Mouse (Mus musculus): ENCODE results near the gene Gbp8. TPM values are rescaled to one million over a fixed set of nuclear protein-coding genes. Genes with fewer than 3 reads are reported as not detected.
"Not testable (repeated sequence)": the region's sequence is repeated elsewhere in the genome, so short reads cannot be mapped to it uniquely, and the experiment has no call there.

Gene Gbp8
- polyA plus RNA-seq, 1 experiment from 2014 or later = 1.5 TPM

DNA sequence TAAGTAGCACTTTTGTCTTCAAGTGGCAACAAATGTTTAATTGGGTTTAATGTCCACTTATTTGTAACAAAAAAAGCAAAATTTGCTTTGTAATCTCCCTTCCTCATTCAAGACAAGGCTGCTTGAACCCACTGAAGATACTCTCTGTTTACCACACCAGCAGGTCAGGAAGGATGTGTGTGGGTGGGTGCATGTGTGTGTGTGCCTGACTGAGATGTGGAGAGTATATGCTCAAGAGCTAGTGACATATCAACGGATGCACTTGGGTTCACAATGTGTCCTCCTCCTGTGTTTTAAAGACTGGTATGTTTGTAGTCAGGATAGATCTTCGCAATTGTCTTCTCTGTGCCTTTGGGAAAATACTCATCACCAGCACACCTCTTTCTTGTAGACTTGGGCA, 24.6 kb downstream of the Gbp8 start:
- 89% methylated on average over 2 of the region's 2 CpGs for WGBS
- H3K9ac ChIP-seq = no peak overlapping the region

DNA sequence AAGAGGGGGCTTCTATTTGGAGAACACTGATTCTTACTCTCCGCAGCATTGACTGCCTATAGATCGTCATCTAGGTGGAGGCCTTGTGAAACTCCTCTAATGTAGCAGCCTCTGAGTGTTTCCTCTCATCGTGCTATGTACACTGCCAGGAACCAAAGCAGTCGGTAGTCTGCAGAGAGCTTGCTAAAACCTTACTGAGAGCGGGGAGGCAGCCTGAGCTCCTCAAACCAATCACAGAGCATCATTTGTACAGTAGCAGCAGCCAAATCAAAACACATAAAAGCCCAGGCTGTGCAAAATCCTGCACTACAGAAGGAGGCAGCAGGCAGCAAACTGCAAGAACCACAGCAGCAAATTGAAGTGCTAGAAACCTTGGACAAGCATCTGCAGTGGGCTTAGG, 25.7 kb downstream of the Gbp8 start:
- H3K27ac ChIP-seq = no peak overlapping the region
- WGBS = 97% methylated on average over 5 of the region's 5 CpGs
- no peak overlapping the region for H3K9ac ChIP-seq
- H3K4me3 ChIP-seq = no peak overlapping the region
- no peaks in the 10 kb centered on the region for H3K27me3 ChIP-seq
- no peak for ATAC-seq (ENCODE audit: low FRiP score)
- no peak overlapping the region for H3K4me2 ChIP-seq
- H3K36me3 ChIP-seq = no peaks in the 10 kb centered on the region
- H3K9me3 ChIP-seq = no peaks in the 10 kb centered on the region
- H3K4me1 ChIP-seq (replicated peaks) = no peaks in the 10 kb centered on the region

More for the DNA sequence above, 24.6 kb downstream of the Gbp8 start:
- no peak for ATAC-seq (ENCODE audit: low FRiP score)
- Histone ChIP-seq H3K4me1 (replicated peaks) (no peaks in the 10 kb centered on the region), H3K36me3 (no peaks in the 10 kb centered on the region), H3K4me2 (no peak overlapping the region), H3K4me3 (no peak overlapping the region), H3K27ac (no peak overlapping the region), H3K9me3 (no peaks in the 10 kb centered on the region), H3K27me3 (no peaks in the 10 kb centered on the region)

DNA sequence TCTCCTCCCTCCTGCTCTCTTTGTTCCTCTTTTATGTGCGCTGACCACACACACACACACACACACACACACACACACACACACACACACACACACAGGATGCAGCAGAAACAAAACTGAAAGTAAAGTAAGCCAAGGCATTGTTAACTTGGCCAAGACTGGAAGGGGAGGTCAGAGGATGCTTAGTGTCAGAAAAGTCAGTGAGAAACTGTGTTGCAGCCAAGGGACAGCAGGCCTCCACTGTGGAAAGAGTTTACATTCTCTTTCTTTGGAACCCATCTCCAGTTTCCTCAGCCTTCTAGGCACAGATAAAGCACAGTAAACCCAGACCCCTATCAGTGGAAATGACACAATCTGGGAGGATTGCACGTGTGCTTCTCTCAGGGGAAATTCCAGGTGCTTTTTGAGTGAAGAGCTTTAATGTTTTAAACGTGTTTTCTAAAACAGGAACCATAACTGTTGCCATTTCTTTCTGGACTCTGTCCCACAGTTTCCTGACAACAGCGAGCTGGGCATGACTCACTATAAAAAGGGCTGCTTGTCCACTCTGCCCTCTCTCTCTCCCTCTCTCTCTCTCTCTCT, 29.0 kb downstream of the Gbp8 start:
- H3K4me2 ChIP-seq; H3K27me3 ChIP-seq; H3K36me3 ChIP-seq; H3K27ac ChIP-seq; H3K9ac ChIP-seq; H3K9me3 ChIP-seq; ATAC-seq (ENCODE audit: low FRiP score); H3K4me3 ChIP-seq; H3K4me1 ChIP-seq (replicated peaks): not testable (repeated sequence)
- WGBS = 30% methylated on average over 3 of the region's 4 CpGs

DNA sequence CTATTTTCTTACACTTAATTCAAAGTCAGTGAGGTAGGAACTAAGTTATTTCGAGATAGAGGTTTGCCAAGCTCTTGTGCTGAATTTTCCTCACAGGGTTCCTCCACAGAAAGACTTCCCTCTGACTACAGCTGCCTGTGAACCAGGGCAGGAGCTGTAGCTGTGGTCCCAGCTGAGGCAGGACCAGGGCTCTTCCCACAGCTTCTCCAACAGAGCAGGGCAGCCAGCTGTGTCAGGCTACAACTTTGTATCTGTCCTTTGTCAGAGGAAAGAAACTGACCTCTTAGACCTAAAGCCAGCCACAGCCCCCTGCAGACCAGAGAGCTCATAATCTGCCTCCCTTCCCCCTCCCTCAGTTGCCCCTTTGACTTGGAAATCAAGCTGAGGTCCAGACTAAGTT, 29.6 kb downstream of the Gbp8 start:
- not testable (repeated sequence) for ATAC-seq (ENCODE audit: low FRiP score); H3K9ac ChIP-seq; H3K4me3 ChIP-seq; H3K27ac ChIP-seq; H3K36me3 ChIP-seq; H3K4me2 ChIP-seq; H3K4me1 ChIP-seq (replicated peaks); H3K27me3 ChIP-seq; H3K9me3 ChIP-seq
- WGBS = 32% methylated on average over 1 of the region's 1 CpGs

DNA sequence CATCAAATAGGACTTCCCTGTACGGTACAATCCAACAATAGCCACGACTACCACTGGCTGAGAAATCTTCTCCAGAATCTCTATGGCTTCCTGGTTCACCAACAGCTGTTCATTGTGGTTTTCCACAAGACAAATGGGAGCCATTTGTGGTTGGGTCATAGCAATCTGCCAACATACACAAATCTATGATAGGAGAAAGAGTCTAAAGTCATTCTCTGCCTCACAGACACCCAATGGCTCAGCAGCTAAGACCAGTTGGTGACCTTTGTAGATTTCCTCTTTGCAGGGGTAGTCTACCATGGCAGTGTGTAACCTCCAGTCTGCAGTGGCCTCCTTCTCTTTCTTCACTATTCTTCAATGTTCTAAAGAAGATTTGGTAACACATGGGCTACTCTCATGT, 33.7 kb downstream of the Gbp8 start:
- not testable (repeated sequence) for ATAC-seq (ENCODE audit: low FRiP score); H3K9me3 ChIP-seq; H3K9ac ChIP-seq; H3K4me2 ChIP-seq; H3K4me1 ChIP-seq (replicated peaks); H3K36me3 ChIP-seq; H3K27me3 ChIP-seq; H3K4me3 ChIP-seq; H3K27ac ChIP-seq
- WGBS = 85% methylated on average over 2 of the region's 2 CpGs

DNA sequence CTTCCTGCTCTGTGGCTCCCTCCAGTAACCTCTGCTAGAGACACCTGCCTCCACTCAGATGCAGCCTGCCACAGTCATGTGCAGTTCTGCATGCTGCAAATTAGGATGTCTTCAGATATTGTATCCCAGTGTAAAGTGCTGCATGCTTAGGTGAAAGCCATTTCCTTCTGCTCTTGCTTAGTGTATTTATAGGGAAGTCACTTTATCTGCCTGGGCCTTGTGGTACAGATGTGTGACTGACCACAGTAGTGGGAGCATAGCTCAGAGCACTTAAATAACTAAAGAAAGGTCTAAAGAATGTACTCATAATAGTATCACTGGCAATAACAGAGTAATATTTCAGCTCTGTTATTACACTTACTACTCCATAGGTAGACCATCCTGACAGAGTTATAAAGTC, 57.4 kb downstream of the Gbp8 start:
- Histone ChIP-seq H3K4me3 (no peak overlapping the region), H3K4me2 (no peak overlapping the region), H3K36me3 (no peaks in the 10 kb centered on the region), H3K27ac (no peak overlapping the region), H3K9me3 (peaks cover 5% of the 10 kb centered on the region; the same call in 1 of the 2 replicates), H3K4me1 (replicated peaks) (no peaks in the 10 kb centered on the region), H3K27me3 (no peaks in the 10 kb centered on the region), H3K9ac (no peak overlapping the region)
- ATAC-seq (ENCODE audit: low FRiP score) = no peak

DNA sequence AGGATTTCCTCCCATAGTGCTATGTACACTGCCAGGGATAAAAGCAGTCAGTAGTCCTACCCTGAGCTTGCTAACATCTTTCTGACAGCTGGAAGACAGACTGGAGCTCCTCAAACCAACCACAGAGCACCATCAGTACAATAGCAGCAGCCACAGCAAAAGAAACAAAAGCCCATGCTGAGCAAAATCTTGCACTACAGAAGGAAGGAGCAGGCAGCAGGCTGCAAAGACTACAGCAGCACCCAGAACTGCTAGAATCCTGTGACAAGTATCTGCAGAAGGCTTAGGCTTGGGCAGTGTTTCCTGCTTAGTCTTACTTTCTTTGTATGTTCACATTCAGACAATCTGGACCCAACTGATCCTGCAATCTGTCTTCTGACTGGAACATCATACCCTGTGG, 71.0 kb downstream of the Gbp8 start:
- not testable (repeated sequence) for H3K9me3 ChIP-seq; ATAC-seq (ENCODE audit: low FRiP score); H3K36me3 ChIP-seq; H3K27me3 ChIP-seq; H3K9ac ChIP-seq; H3K4me2 ChIP-seq; H3K27ac ChIP-seq; H3K4me1 ChIP-seq (replicated peaks); H3K4me3 ChIP-seq

DNA sequence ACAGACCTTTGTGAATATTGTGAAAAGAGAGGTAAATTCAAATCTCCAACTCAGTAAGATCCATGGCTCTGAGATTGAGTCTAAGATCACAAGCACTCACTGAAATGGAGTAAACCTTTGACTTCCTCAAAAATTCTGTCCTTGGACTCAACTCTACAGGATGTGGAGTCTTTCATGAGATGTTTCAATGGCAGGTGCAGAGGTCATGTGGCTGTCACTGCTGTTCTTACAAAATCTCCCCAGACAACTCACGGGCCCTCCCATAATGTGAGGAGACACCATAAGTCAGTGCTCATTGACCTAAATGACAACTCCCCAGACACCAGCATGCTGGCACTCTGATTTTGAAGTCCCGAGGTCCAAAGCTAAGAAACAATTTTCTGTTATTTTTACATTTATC, 74.9 kb downstream of the Gbp8 start:
- not testable (repeated sequence) for H3K9me3 ChIP-seq; H3K9ac ChIP-seq; H3K4me2 ChIP-seq; H3K4me3 ChIP-seq; H3K27me3 ChIP-seq; H3K27ac ChIP-seq; ATAC-seq (ENCODE audit: low FRiP score); H3K4me1 ChIP-seq (replicated peaks); H3K36me3 ChIP-seq
- WGBS = 72% methylated on average over 2 of the region's 2 CpGs

DNA sequence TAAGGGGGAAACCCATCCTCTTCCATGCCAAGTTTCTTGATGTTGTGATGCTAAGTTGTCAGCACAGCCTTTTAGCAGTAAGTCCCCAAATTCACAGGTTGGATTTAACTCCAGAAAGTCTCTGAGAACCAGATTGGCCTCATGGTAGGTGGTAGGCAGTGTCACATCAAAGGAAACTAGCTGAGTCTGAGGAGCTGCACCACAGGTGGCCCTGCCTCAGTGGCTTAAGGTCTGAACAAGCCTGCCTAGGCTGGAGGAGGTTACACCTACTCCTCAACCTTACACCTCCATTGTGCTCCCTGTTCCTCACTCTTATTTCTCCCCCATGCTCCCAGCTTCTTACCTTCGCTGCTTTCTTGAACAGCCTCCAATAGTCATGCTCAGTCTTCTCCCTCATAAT, 76.0 kb downstream of the Gbp8 start:
- 57% methylated on average over 1 of the region's 1 CpGs for WGBS
- no peak for ATAC-seq (ENCODE audit: low FRiP score)
- Histone ChIP-seq H3K4me2 (no peak overlapping the region), H3K36me3 (no peaks in the 10 kb centered on the region), H3K9ac (no peak overlapping the region), H3K27ac (no peak overlapping the region), H3K4me1 (replicated peaks) (no peaks in the 10 kb centered on the region), H3K27me3 (no peaks in the 10 kb centered on the region), H3K4me3 (no peak overlapping the region), H3K9me3 (no peaks in the 10 kb centered on the region)

DNA sequence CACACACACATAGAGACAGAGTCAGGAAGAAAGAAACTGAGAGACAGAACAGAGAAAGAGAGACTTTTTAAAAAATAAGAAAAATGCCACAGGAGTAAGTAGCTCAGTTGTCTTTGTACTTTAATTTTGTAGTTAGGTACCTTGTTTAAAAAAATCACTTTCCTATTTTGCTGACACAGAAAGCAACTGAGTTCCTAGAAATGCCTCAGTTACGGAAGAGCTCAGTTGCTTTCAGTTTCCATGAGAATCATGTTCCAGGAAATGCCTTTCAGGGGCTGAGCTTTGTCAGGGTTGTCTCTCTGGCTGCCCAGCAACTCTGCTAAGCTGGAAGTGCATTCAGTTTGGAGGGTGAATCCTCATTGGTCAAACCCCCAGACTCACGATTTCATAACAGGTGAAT, 76.9 kb downstream of the Gbp8 start:
- H3K4me3 ChIP-seq; ATAC-seq (ENCODE audit: low FRiP score): not testable (repeated sequence)

DNA sequence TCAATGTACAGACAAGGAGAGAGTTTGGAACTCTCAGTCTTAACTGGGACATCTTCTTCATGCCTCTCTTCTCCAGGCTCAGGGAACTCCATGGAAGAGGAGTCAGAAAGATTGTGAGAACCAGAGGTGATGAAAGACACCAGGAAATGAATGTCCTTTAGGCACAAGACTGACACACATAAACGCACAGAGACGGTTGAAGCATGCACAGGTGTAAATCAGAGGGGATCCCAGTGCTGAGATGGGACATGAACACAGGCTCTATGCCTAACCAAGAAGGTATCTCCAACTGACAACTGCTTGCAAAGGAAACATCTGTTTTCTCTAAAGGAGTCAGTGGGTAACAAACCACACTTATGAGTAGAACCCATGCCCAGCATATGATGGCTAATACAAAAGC, 79.1 kb downstream of the Gbp8 start:
- Histone ChIP-seq H3K4me2 (no peak overlapping the region), H3K4me3 (no peak overlapping the region), H3K36me3 (no peaks in the 10 kb centered on the region), H3K4me1 (replicated peaks) (no peaks in the 10 kb centered on the region), H3K9me3 (no peaks in the 10 kb centered on the region), H3K9ac (no peak overlapping the region), H3K27me3 (no peaks in the 10 kb centered on the region), H3K27ac (no peak overlapping the region)
- 94% methylated on average over 2 of the region's 2 CpGs for WGBS
- no peak for ATAC-seq (ENCODE audit: low FRiP score)

More for the DNA sequence above, 76.9 kb downstream of the Gbp8 start:
- 79% methylated on average over 2 of the region's 2 CpGs for WGBS
- H3K36me3 ChIP-seq; H3K9me3 ChIP-seq; H3K27ac ChIP-seq; H3K9ac ChIP-seq; H3K4me2 ChIP-seq; H3K27me3 ChIP-seq; H3K4me1 ChIP-seq (replicated peaks): not testable (repeated sequence)

DNA sequence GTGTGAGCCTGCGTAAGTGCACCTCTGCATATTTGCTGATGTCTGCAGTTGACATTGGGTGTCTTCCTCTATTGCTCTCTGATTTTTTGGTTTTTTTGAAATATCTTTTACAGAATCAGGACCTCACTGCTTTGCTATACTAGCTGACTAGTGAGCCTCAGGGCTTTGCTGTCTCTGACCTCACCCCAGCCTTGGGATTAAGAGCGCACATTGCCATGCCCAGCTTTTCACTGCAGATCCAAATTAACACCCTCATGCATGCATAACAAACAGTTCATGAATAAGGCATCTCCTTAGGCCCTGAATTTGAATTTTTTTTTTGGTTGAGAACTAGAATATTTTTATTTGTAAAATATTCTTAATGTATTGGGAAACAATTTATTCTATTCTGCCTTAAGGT, 84.1 kb downstream of the Gbp8 start:
- H3K27me3 ChIP-seq = no peaks in the 10 kb centered on the region
- 75% methylated on average over 2 of the region's 2 CpGs for WGBS
- H3K4me2 ChIP-seq = no peak overlapping the region
- H3K27ac ChIP-seq = no peak overlapping the region
- ATAC-seq (ENCODE audit: low FRiP score) = no peak
- H3K9me3 ChIP-seq = no peaks in the 10 kb centered on the region
- no peaks in the 10 kb centered on the region for H3K36me3 ChIP-seq
- H3K4me3 ChIP-seq = no peak overlapping the region
- H3K9ac ChIP-seq = no peak overlapping the region
- H3K4me1 ChIP-seq (replicated peaks) = no peaks in the 10 kb centered on the region

DNA sequence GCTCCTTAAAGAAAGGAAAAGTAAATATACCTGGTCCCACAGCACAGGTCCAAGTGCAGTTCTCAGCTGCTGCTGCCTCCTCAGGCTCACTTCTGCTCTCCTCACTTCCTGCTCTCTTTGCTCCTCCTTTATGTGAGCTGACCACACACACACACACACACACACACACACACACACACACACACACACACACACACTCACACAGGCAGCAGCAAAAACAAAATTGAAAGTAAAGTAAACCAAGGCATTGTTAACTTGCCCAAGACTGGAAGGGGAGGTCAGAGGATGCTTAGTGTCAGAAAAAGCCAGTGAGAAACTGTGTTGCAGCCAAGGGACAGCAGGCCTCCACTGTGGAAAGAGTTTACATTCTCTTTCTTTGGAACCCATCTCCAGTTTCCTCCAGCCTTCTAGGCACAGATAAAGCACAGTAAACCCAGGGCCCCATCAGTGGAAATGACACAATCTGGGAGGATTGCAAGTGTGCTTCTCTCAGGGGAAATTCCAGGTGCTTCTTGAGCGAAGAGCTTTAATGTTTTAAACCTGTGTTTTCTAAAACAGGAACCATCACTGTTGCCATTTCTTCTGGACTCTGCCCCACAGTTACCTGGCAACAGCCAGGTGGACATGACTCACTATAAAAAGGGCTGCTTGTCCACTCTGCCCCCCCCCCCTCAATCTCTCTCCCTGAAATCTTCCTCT, 85.7 kb downstream of the Gbp8 start:
- not testable (repeated sequence) for H3K4me3 ChIP-seq; H3K27me3 ChIP-seq; ATAC-seq (ENCODE audit: low FRiP score); H3K4me1 ChIP-seq (replicated peaks); H3K9ac ChIP-seq; H3K4me2 ChIP-seq; H3K27ac ChIP-seq; H3K9me3 ChIP-seq; H3K36me3 ChIP-seq
- 90% methylated on average over 1 of the region's 1 CpGs for WGBS

All from hindbrain, embryonic 13.5 days (tissue).